Comparison of ENCODE assay signal across 13 mouse cellular contexts in genomic region chr8:78622362-78622761, GRCm38 (mm10).
DNase-seq lines count a peak whose midpoint lies in the region; ATAC-seq and TF ChIP-seq lines count a peak whose summit lies in the region.
"Had no signal": no experiment of that assay in that cellular context is flagged by ENCODE, and none has a peak within 500 bp of the region (broad histone marks: within the 10 kb centered on the region; RNA-seq: fewer than 3 reads in every experiment).

No protein-coding gene starts in this region.

- H3K27me3 ChIP-seq in heart, adult 2 months (ENCODE audit: control insufficient read depth, insufficient read depth, low read length), result no peaks in the 10 kb centered on the region
- no peaks in the 10 kb centered on the region for H3K27me3 ChIP-seq in spleen, adult 2 months (ENCODE audit: control insufficient read depth, insufficient read depth, low read length)
- no peaks in the 10 kb centered on the region for H3K27me3 ChIP-seq in forebrain, embryonic 12.5 days
- H3K27me3 ChIP-seq: liver, embryonic 13.5 days had no signal

- H3K79me2 ChIP-seq in heart, adult 2 months (replicated peaks; ENCODE audit: control insufficient read depth, insufficient read depth, low read length), result no peaks in the 10 kb centered on the region

- no peak overlapping the region for H3K9ac ChIP-seq in heart, adult 2 months (ENCODE audit: low read depth, low read length)
- H3K9ac ChIP-seq in forebrain, embryonic 12.5 days, result no peak overlapping the region
- H3K9ac ChIP-seq: liver, embryonic 13.5 days had no signal

- no peak for ATAC-seq in forebrain, embryonic 12.5 days (ENCODE audit: low FRiP score)

- no peak overlapping the region for H3K4me3 ChIP-seq in heart, adult 2 months
- H3K4me3 ChIP-seq in spleen, adult 2 months (ENCODE audit: extremely low read depth, insufficient read depth, insufficient read length), result no peak overlapping the region
- no peak overlapping the region for H3K4me3 ChIP-seq in forebrain, embryonic 12.5 days (replicated peaks)
- H3K4me3 ChIP-seq: forebrain, embryonic 10.5 days; left cerebral cortex, adult 2 months; liver, embryonic 13.5 days had no signal

- 48% methylated on average over 4 of the region's 4 CpGs for WGBS in heart, adult 2 months
- 50% methylated on average over 4 of the region's 4 CpGs for WGBS in spleen, adult 2 months
- 90% methylated on average over 4 of the region's 4 CpGs for WGBS in forebrain, embryonic 12.5 days

- no peaks in the 10 kb centered on the region for H3K9me3 ChIP-seq in forebrain, embryonic 12.5 days
- H3K9me3 ChIP-seq: forebrain, embryonic 10.5 days; liver, embryonic 13.5 days had no signal

- no peak for TF ChIP-seq CTCF in heart, adult 2 months (IDR thresholded peaks at IDR 0.05)
- TF ChIP-seq CTCF in spleen, adult 2 months (IDR thresholded peaks at IDR 0.05; ENCODE audit: extremely low read depth, insufficient read depth, insufficient read length, insufficient replicate concordance), result no peak

- H3K27ac ChIP-seq in heart, adult 2 months, result peak overlapping the region; percentile 51
- peak overlapping the region; percentile 52 for H3K27ac ChIP-seq in spleen, adult 2 months (ENCODE audit: insufficient read depth, low read length)
- no peak overlapping the region for H3K27ac ChIP-seq in forebrain, embryonic 12.5 days
- H3K27ac ChIP-seq: forebrain, embryonic 10.5 days; left cerebral cortex, adult 2 months; liver, embryonic 13.5 days had no signal

- H3K4me2 ChIP-seq in forebrain, embryonic 12.5 days, result no peak overlapping the region
- H3K4me2 ChIP-seq: liver, embryonic 13.5 days; midbrain, embryonic 11.5 days had no signal

- no peak for TF ChIP-seq POLR2A in heart, adult 2 months (IDR thresholded peaks at IDR 0.05; ENCODE audit: insufficient read depth, low read depth, low read length)
- TF ChIP-seq POLR2A in spleen, adult 2 months (IDR thresholded peaks at IDR 0.05; ENCODE audit: low read depth, low read length), result no peak

- TF ChIP-seq EP300 in heart, adult 2 months (IDR thresholded peaks at IDR 0.05; ENCODE audit: insufficient read depth, low read depth, low read length), result 0 out of 2 replicates have a peak, but pooled peaks have one; percentile 27

- H3K4me1 ChIP-seq in heart, adult 2 months (ENCODE audit: control insufficient read depth, insufficient read depth, low read length), result peaks cover 6% of the 10 kb centered on the region
- peaks cover 12% of the 10 kb centered on the region for H3K4me1 ChIP-seq in spleen, adult 2 months (ENCODE audit: control insufficient read depth, insufficient read depth, insufficient read length)
- peaks cover 11% of the 10 kb centered on the region for H3K4me1 ChIP-seq in forebrain, embryonic 12.5 days
- H3K4me1 ChIP-seq: liver, embryonic 13.5 days had no signal

- intact Hi-C loops in heart, adult 2 months (cut with DNase I), result no loop called here
- intact Hi-C loops in heart, postnatal 25 days (cut with DNase I), result loop anchor here (5.0 kb wide), 1 partner anchor 35 kb away; no protein-coding TSS in a partner anchor

- peaks cover 2% of the 10 kb centered on the region for H3K36me3 ChIP-seq in heart, adult 2 months (ENCODE audit: control insufficient read depth, insufficient read depth, low read length)
- no peaks in the 10 kb centered on the region for H3K36me3 ChIP-seq in spleen, adult 2 months (ENCODE audit: control insufficient read depth, insufficient read depth, low read length)
- H3K36me3 ChIP-seq in forebrain, embryonic 12.5 days (replicated peaks), result no peaks in the 10 kb centered on the region
- H3K36me3 ChIP-seq: liver, embryonic 13.5 days had no signal

- DNase-seq in heart, adult 2 months, result peak in 1 of 2 experiments; percentile 36
- no peak for DNase-seq in heart, postnatal 4 days
- DNase-seq in spleen, adult 2 months (ENCODE audit: low read depth in 1 of 2, low spot score in 2 of 2), result peak; percentile 21 to 40
- DNase-seq in spleen, postnatal 4 days (ENCODE audit: low spot score in 2 of 2), result no peak
- DNase-seq in heart, postnatal 25 days (ENCODE audit: low spot score), result peak; percentile 10
- DNase-seq in thymus, postnatal 14 days, result peak; percentile 32
- no peak for DNase-seq in urinary bladder, postnatal 10 days (ENCODE audit: low spot score)
- DNase-seq: gastrocnemius, postnatal 25 days; liver, embryonic 13.5 days had no signal

Comparison
In these comparisons a context has a peak if more than half of its experiments do, and no peak if none do; other contexts are left out.
1. DNase-seq: peak in spleen, adult 2 months (2 of 2), heart, postnatal 25 days (single experiment) and thymus, postnatal 14 days (single experiment); none in heart, postnatal 4 days (single experiment), spleen, postnatal 4 days (0 of 2) and urinary bladder, postnatal 10 days (single experiment).